Comparison of ENCODE assay signal across 31 mouse cellular contexts in the genomic region with DNA sequence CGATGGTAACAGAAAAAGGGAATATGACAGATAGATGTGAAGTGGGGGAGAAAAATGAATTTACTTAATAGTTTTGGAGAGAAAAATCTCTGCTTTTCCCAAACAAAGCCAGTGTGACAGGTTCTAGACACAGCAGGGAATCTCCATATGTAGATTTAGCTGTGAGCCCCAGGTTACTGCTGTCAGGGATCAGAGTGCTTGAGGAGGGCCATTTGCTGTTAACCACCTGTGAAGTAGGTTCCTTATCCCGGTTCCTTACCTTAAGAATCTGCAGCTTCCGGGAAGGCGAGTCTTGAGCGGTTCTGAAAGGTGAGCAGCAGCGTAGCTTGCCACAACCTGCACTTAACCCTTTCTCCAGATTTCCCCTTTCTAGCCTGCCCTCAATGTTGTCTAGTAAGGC. TPM values are rescaled to one million over a fixed set of nuclear protein-coding genes. Genes with fewer than 3 reads are reported as not detected.
DNase-seq lines count a peak whose midpoint lies in the region; ATAC-seq and TF ChIP-seq lines count a peak whose summit lies in the region.
"Had no signal": no experiment of that assay in that cellular context is flagged by ENCODE, and none has a peak within 500 bp of the region (broad histone marks: within the 10 kb centered on the region; RNA-seq: fewer than 3 reads in every experiment).

No protein-coding gene starts in this region.

- H3K27me3 ChIP-seq in kidney, adult 2 months (replicated peaks; ENCODE audit: control insufficient read depth, insufficient read depth, low read length), result no peaks in the 10 kb centered on the region
- no peaks in the 10 kb centered on the region for H3K27me3 ChIP-seq in midbrain, embryonic 10.5 days (ENCODE audit: low read depth, poor library complexity, severe bottlenecking)
- no peaks in the 10 kb centered on the region for H3K27me3 ChIP-seq in midbrain, embryonic 14.5 days (ENCODE audit: control insufficient read depth, insufficient read depth, low read length)
- H3K27me3 ChIP-seq in hindbrain, embryonic 15.5 days, result no peaks in the 10 kb centered on the region
- no peaks in the 10 kb centered on the region for H3K27me3 ChIP-seq in heart, embryonic 12.5 days (replicated peaks)
- H3K27me3 ChIP-seq: CH12.LX; embryonic facial prominence, embryonic 12.5 days; liver, embryonic 15.5 days; midbrain, embryonic 12.5 days; stomach, embryonic 15.5 days had no signal

- H3K4me3 ChIP-seq in kidney, adult 2 months (ENCODE audit: insufficient read depth, low read depth, low read length), result no peak overlapping the region
- peak overlapping the region; percentile 55 for H3K4me3 ChIP-seq in midbrain, embryonic 10.5 days
- H3K4me3 ChIP-seq in midbrain, embryonic 14.5 days (replicated peaks; ENCODE audit: low read depth, low read length), result no peak overlapping the region
- no peak overlapping the region for H3K4me3 ChIP-seq in hindbrain, embryonic 15.5 days
- H3K4me3 ChIP-seq in heart, embryonic 12.5 days, result no peak overlapping the region
- H3K4me3 ChIP-seq: embryonic facial prominence, embryonic 12.5 days; kidney, embryonic 15.5 days; limb, embryonic 10.5 days; limb, embryonic 15.5 days; liver, embryonic 15.5 days; midbrain, embryonic 12.5 days; stomach, embryonic 15.5 days had no signal

- 50% methylated on average over 6 of the region's 6 CpGs for WGBS in kidney, adult 2 months
- WGBS in midbrain, embryonic 10.5 days, result 40% methylated on average over 6 of the region's 6 CpGs
- 50% methylated on average over 6 of the region's 6 CpGs for WGBS in midbrain, embryonic 14.5 days
- 51% methylated on average over 6 of the region's 6 CpGs for WGBS in hindbrain, embryonic 15.5 days
- WGBS in heart, embryonic 12.5 days, result 42% methylated on average over 6 of the region's 6 CpGs

- ATAC-seq in midbrain, embryonic 14.5 days (ENCODE audit: low FRiP score, low TSS enrichment), result no peak
- no peak for ATAC-seq in hindbrain, embryonic 15.5 days (ENCODE audit: low FRiP score, low read depth)
- no peak for ATAC-seq in heart, embryonic 12.5 days (ENCODE audit: insufficient number of reproducible peaks, low FRiP score)
- ATAC-seq: forebrain, embryonic 14.5 days had no signal

- no peaks in the 10 kb centered on the region for H3K36me3 ChIP-seq in kidney, adult 2 months (ENCODE audit: control insufficient read depth, insufficient read depth, low read length)
- peaks cover under 1% of the 10 kb centered on the region; the same call in 1 of the 2 replicates for H3K36me3 ChIP-seq in midbrain, embryonic 10.5 days
- H3K36me3 ChIP-seq in midbrain, embryonic 14.5 days (ENCODE audit: control insufficient read depth, insufficient read depth, low read length), result no peaks in the 10 kb centered on the region
- H3K36me3 ChIP-seq in hindbrain, embryonic 15.5 days, result no peaks in the 10 kb centered on the region
- H3K36me3 ChIP-seq in heart, embryonic 12.5 days, result no peaks in the 10 kb centered on the region
- H3K36me3 ChIP-seq: embryonic facial prominence, embryonic 12.5 days; kidney, embryonic 15.5 days; limb, embryonic 10.5 days; limb, embryonic 15.5 days; liver, embryonic 15.5 days; midbrain, embryonic 12.5 days; stomach, embryonic 15.5 days had no signal

- no peak overlapping the region for H3K4me2 ChIP-seq in midbrain, embryonic 14.5 days (ENCODE audit: low read length)
- H3K4me2 ChIP-seq in hindbrain, embryonic 15.5 days, result peak overlapping the region; percentile 13; the same call in 1 of the 2 replicates
- no peak overlapping the region for H3K4me2 ChIP-seq in heart, embryonic 12.5 days
- H3K4me2 ChIP-seq: embryonic facial prominence, embryonic 12.5 days; limb, embryonic 15.5 days; liver, embryonic 15.5 days; stomach, embryonic 15.5 days had no signal

- H3K9me3 ChIP-seq in midbrain, embryonic 10.5 days (replicated peaks), result no peaks in the 10 kb centered on the region
- H3K9me3 ChIP-seq in midbrain, embryonic 14.5 days (ENCODE audit: control insufficient read depth, low read length), result no peaks in the 10 kb centered on the region
- H3K9me3 ChIP-seq in hindbrain, embryonic 15.5 days, result no peaks in the 10 kb centered on the region
- H3K9me3 ChIP-seq in heart, embryonic 12.5 days (replicated peaks), result no peaks in the 10 kb centered on the region
- H3K9me3 ChIP-seq: embryonic facial prominence, embryonic 12.5 days; kidney, embryonic 15.5 days; limb, embryonic 10.5 days; limb, embryonic 15.5 days; liver, embryonic 15.5 days; midbrain, embryonic 12.5 days; stomach, embryonic 15.5 days had no signal

- TF ChIP-seq CTCF in kidney, adult 2 months (conservative IDR thresholded peaks at IDR 0.05; ENCODE audit: insufficient read depth, insufficient read length, low read depth, low read length), result no peak

- H3K9ac ChIP-seq in midbrain, embryonic 14.5 days (replicated peaks; ENCODE audit: low read length), result no peak overlapping the region
- no peak overlapping the region for H3K9ac ChIP-seq in hindbrain, embryonic 15.5 days
- H3K9ac ChIP-seq in heart, embryonic 12.5 days, result no peak overlapping the region
- H3K9ac ChIP-seq: embryonic facial prominence, embryonic 12.5 days; kidney, embryonic 15.5 days; limb, embryonic 15.5 days; liver, embryonic 15.5 days; lung, embryonic 14.5 days; midbrain, embryonic 12.5 days; stomach, embryonic 15.5 days had no signal

- peak; percentile 18 for DNase-seq in adrenal gland, adult 2 months
- DNase-seq in adrenal gland, adult 18-20 months (ENCODE audit: low spot score in 2 of 2), result no peak
- DNase-seq in kidney, adult 2 months, result no peak
- no peak for DNase-seq in kidney, adult 11 months
- DNase-seq in midbrain, embryonic 10.5 days (ENCODE audit: low spot score), result no peak
- DNase-seq in midbrain, embryonic 14.5 days, result no peak
- DNase-seq: adrenal gland, postnatal 25 days; cerebellum, adult 11-12 months; cerebellum, adult 9-11 months; embryo, embryonic 11 days; gastrocnemius, postnatal 14 days; heart, postnatal 36 days; layer of hippocampus, postnatal 36 days; retina, postnatal 1 day; right cerebral cortex, postnatal 14 days had no signal

- H3K27ac ChIP-seq in kidney, adult 2 months (ENCODE audit: insufficient read depth, low read depth, low read length), result peak overlapping the region; percentile 60
- peak overlapping the region; percentile 88 for H3K27ac ChIP-seq in midbrain, embryonic 10.5 days (replicated peaks)
- H3K27ac ChIP-seq in midbrain, embryonic 14.5 days (replicated peaks; ENCODE audit: low read depth, low read length), result no peak overlapping the region
- no peak overlapping the region for H3K27ac ChIP-seq in hindbrain, embryonic 15.5 days (replicated peaks)
- no peak overlapping the region for H3K27ac ChIP-seq in heart, embryonic 12.5 days (ENCODE audit: poor library complexity, severe bottlenecking)
- H3K27ac ChIP-seq: embryonic facial prominence, embryonic 12.5 days; limb, embryonic 10.5 days; limb, embryonic 15.5 days; liver, embryonic 15.5 days; midbrain, embryonic 12.5 days; stomach, embryonic 15.5 days had no signal

- no peaks in the 10 kb centered on the region; the same call in 1 of the 2 replicates for H3K4me1 ChIP-seq in kidney, adult 2 months (ENCODE audit: control insufficient read depth, insufficient read depth, low read length)
- H3K4me1 ChIP-seq in midbrain, embryonic 10.5 days, result peaks cover 39% of the 10 kb centered on the region
- 0 out of 2 replicates have a peak, but pooled peaks cover 7% of the 10 kb centered on the region for H3K4me1 ChIP-seq in midbrain, embryonic 14.5 days (ENCODE audit: control insufficient read depth, insufficient read depth, low read length)
- peaks cover 5% of the 10 kb centered on the region; the same call in 1 of the 2 replicates for H3K4me1 ChIP-seq in hindbrain, embryonic 15.5 days (replicated peaks)
- H3K4me1 ChIP-seq in heart, embryonic 12.5 days (replicated peaks), result no peaks in the 10 kb centered on the region
- H3K4me1 ChIP-seq: limb, embryonic 15.5 days; liver, embryonic 15.5 days; stomach, embryonic 15.5 days had no signal

- TF ChIP-seq POLR2A in kidney, adult 2 months (IDR thresholded peaks at IDR 0.05; ENCODE audit: low read depth, low read length), result no peak

RNA-seq across cellular contexts. Expression of a gene that starts 1.9 kb away (rescaled TPM):
- total RNA-seq in adrenal gland, adult 2 months (2021), result 10 to 100 TPM; 13.7 to 34.5 TPM
- 0.24 and 0.32 TPM in 2 replicates for polyA plus RNA-seq in adrenal gland, adult 2 months (2012; rRNA removed)
- 10 to 100 TPM; 21.2 to 28.9 TPM for total RNA-seq in adrenal gland, adult 18-20 months (2021)
- polyA plus RNA-seq in kidney, adult 2 months (2012; rRNA removed), result 1.0 and 1.1 TPM in 2 replicates
- 8.5 and 12.4 TPM in 2 replicates for polyA plus RNA-seq in midbrain, embryonic 10.5 days (2016; fragmentation: Nextera tagmentation; extraction: Ambion mirVana)
- polyA plus RNA-seq in midbrain, embryonic 14.5 days (2014; fragmentation: Nextera tagmentation; extraction: Ambion mirVana), result 6.7 and 8.0 TPM in 2 replicates
- polyA plus RNA-seq in hindbrain, embryonic 15.5 days (2015; fragmentation: Nextera tagmentation; extraction: Ambion mirVana), result 6.9 and 7.5 TPM in 2 replicates
- polyA plus RNA-seq in heart, embryonic 12.5 days (2016; fragmentation: Nextera tagmentation; extraction: Ambion mirVana), result 0.40 and 0.69 TPM in 2 replicates
- total RNA-seq: CH12.LX; granulocyte monocyte progenitor cell, adult 5-6 weeks had no signal
- polyA plus RNA-seq: C2C12; large intestine, adult 2 months; small intestine, adult 2 months had no signal

Comparison
In these comparisons a context has a peak if more than half of its experiments do, and no peak if none do; other contexts are left out.
1. H3K27ac ChIP-seq: peak in kidney, adult 2 months (single experiment) and midbrain, embryonic 10.5 days (single experiment); none in midbrain, embryonic 14.5 days (single experiment), hindbrain, embryonic 15.5 days (single experiment) and heart, embryonic 12.5 days (single experiment).